Mouse (Mus musculus): ENCODE measurements around the gene Fat4.
A peak's percentile ranks its signal among the peaks of the same experiment; 100 is the strongest.

Fat4 gene

DNA sequence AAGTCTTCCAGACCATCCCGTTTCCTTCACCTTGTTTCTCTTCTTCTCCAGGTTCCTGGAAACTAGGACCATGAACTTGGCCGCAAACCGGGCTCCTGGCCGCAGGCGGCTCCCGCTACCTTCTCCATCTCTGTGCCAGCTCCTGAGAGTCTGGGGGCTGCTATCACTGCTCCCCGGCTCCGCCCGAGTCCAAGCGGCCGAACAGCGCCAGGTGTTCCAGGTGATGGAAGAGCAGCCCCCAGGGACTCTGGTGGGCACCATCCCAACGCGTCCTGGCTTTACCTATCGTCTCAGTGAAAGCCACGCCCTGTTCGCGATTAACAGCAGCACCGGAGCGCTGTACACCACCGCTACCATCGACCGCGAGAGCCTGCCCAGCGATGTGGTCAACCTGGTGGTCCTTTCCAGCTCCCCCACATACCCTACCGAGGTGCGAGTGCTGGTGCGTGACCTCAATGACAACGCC, at the start of gene Fat4:
TSS of gene Fat4 (plus strand) at position 51 of the 466 bp plus-strand sequence.
- no peak for DNase-seq (ENCODE audit: low spot score)

GRCm38 (mm10) chr3:38839438-38839837, 47.3 kb upstream of the Fat4 start:
- no peak for DNase-seq (ENCODE audit: low spot score)

DNA sequence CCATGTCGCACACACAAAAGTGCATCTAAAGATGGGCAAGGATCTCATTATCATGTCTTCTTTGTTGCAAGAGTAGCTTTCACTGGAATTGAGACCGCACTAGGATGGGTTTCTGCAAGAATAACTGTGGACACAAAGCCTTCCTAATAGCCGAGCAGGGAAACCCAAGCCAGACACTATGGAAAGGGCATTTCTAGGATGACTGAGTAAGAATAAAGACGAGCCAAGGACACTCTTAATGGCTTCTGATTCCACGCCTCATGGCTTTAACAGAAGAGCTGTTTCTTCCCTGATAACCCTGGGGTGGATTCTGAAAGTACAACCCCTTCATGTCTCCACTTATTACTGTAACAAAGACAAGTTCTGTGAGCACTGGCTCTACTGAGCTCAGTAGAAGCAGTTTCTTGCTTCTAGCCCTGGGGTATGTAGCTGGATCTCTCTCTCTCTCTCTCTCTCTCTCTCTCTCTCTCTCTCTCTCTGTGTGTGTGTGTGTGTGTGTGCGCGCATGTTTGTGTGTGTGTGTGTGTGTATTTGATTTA, 43.7 kb upstream of the Fat4 start:
- DNase-seq (ENCODE audit: low spot score) = no peak

DNA sequence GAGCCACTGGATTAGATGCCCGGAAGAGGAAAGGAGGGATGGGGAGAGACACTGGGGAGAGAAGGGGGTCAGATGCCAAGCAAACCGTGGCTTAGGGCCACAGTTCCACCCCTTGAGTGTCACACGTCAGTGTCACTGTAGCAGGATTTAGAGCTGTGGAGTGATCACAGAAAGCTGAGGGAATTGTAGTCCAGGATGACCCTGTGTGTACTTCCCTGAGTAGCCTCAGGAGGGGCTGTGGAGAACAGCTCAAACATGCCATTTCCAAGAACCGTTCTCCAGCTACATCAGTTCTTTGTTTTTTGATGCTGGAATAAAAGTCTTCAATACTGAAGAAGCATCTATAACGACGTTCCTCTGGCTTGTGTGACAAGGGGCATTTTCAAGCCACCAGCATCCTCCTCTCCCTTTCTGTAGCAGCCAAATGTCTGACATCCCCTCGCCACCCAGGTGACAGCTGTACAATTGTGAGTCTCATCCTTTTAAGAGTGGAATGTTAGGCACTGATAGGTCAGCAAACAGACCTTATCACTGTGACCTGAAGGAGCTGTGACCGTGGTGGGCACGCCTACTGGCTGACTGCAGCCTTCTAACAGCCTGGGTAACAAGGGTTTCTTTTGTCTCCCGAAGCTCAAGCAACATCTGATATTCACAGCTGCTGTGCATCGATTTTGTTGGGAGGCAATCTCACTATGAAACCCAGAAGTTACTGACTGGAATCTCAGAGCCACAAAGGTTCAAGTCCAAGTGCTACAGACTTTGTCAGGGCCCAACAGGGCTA, 39.9 kb upstream of the Fat4 start:
- DNase-seq (ENCODE audit: low spot score) = no peak

GRCm38 (mm10) chr3:38849077-38849476, 37.7 kb upstream of the Fat4 start:
- no peak for DNase-seq (ENCODE audit: low spot score)

DNA sequence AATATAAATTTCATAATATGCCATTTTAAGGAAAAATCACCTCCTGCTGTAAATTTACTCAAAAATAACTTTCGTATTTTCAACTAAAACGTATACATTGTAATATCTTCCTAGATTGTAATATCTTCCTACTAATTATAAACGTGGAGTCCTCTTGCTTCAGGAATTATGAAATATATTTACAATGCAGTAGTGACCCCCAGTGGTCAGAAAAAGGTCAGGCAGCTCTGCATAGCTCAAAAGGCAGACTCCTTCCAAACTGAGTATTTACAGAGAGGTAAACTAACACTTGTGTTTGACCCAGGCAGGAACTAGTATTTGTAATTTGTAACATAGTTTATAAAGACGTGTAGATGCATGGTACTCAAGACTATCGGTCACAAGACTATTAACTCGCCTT, 37.2 kb upstream of the Fat4 start:
- peak; percentile 64 for DNase-seq (ENCODE audit: low spot score)

- DNase-seq (ENCODE audit: low spot score) = no peak
These were observed 33.1 kb upstream of the Fat4 start for GRCm38 (mm10) chr3:38853650-38854049.

DNA sequence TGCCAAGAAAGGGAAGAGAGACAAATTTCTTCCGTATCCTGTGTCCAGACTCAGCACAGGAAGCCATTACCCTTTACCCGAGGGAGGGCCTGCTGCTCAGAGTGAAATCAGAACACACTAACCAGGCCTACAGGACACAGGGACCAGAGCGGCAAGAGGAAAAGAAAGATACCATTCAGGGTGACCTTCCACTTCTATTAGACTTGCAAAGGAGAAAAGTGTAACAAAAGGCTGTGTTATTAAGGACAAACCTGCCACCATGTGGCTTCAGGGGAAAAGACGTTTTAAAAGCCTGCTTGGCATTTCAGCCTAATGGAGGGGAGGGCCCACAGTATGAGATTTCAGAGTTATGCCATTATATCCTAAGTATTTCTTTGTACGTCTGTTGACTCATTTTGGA, 26.1 kb upstream of the Fat4 start:
- DNase-seq (ENCODE audit: low spot score) = no peak

GRCm38 (mm10) chr3:38871291-38871690, 15.4 kb upstream of the Fat4 start:
- DNase-seq (ENCODE audit: low spot score) = no peak

DNA sequence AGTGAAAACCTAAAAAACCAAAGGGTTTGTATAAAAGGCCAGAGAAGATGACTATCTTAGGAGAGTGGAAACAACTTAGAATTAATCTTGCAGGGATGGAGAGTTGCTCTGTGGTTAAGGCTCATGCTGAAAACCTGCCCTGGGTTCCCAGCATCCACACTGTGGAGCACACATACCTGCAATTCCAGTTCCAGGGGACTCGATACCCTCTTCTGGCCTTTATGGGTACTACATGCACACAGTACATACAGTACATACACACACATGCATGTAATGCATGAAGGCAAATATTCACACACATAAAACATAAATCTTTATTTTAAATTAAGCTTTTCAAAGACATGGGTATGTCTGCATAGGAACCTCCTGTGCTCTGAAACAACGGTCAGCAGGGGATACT, 10.9 kb upstream of the Fat4 start:
- no peak for DNase-seq (ENCODE audit: low spot score)

DNA sequence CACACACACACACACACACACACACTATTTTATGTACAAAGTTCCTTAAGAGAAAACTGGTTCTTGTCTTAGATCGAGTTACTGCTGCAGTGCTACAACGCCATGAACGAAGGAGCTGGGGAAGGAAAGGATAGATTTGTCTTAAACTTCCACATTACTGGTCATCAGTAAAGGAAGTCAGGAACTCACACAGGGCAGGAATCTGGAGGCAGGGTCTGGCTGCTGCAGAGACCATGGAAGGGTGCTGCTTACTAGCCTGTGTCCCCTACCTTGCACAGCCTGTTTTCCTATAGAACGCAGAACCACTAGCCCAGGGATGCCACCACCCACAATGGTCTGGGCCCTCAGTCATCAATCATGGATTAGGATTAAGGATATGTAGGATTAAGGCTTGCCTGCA, 10.0 kb upstream of the Fat4 start:
- no peak for DNase-seq (ENCODE audit: low spot score)

DNA sequence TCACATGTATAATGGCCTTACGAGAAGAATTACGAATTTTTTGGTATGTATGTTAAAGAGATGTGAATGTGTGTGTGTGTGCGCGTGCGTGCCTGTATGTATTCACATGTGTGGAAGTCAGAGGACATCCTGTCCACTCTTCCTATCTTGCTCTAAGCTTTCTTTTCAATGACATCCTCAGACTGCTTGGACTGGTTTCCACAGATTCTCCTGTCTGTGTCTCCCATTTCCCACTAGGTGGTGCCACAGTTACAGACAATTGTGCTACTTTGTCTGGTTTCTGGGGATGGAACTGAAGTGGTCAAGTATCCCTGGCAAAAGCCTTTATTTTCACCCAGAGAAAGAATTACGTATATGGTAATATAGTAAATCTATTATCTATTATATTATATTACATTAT, 4.0 kb upstream of the Fat4 start:
- DNase-seq (ENCODE audit: low spot score) = peak; percentile 57

DNA sequence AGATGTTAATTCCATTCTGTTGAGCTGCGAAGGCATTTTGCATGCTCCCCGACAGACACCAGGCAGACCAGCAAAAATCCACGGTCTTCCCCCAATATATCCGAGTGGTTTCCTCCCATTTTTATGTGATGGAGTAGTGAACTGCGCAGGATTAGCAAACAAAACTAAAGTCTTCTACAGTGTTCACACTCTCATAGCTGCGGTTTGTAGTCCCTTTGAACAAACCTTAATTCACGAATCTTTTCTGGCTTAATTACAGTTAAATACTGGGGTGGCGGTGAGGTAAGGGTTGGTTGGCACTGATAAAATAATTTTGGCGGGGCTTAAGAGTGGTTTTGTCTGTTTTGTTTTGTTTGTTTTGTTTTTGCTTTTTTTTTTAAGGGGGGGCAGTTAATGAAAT, 3.1 kb upstream of the Fat4 start:
- no peak for DNase-seq (ENCODE audit: low spot score)

- peak; percentile 89 for DNase-seq (ENCODE audit: low spot score)
These were observed 2.5 kb upstream of the Fat4 start for GRCm38 (mm10) chr3:38884276-38884675.

GRCm38 (mm10) chr3:38884919-38885418, 1.8 kb upstream of the Fat4 start:
- no peak for DNase-seq (ENCODE audit: low spot score)

GRCm38 (mm10) chr3:38885481-38886001, 1.2 kb upstream of the Fat4 start:
- DNase-seq (ENCODE audit: low spot score) = peak; percentile 69

- DNase-seq (ENCODE audit: low spot score) = no peak
These were observed 499 bp upstream of the Fat4 start for GRCm38 (mm10) chr3:38886061-38886821.

- DNase-seq (ENCODE audit: low spot score) = peak; percentile 55
These were observed 746 bp downstream of the Fat4 start for GRCm38 (mm10) chr3:38887381-38887991.

- peak; percentile 89 for DNase-seq (ENCODE audit: low spot score)
These were observed 1.4 kb downstream of the Fat4 start for GRCm38 (mm10) chr3:38888111-38888510.

DNA sequence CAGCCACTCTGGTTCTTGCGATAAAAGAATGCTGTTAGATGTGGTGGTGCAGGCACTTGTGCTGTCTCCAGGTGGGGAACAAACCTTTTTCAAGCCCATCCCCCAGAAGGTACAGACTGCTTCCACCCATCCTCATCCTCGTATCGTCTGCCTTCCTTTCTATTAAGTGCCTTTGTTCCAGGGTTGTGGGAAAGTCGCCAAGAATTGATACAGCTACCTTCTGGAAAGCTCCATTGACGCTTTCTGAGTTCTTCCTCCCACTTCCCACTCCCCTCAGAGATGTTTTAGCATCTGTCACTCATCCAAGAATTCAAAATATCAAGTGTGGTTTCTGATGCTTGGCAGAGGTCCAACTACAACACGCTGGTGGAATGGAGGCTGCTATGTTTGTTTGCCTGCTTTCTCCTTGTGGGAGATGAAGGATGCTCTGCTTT, 6.1 kb downstream of the Fat4 start:
- peak; percentile 32 for DNase-seq (ENCODE audit: low spot score)

DNA sequence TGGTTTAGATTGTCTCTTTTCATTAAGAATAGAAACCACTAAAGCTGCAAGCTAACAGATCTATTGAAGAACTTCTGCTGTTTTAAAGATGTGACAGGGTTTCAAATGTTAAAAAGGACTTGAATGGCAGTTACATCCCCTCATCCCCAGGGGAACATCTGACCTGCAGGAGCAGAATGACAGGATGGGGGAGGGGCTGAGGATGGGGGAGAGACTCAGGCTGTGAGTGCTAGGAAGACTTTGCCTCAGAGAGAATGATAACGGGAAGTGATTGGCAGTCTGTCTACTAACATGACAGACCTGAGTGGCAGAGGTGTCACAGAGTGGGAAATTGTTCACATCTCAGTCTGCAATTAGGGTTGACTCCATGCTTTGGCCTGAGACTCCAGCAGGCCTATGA, 14.1 kb downstream of the Fat4 start:
- no peak for DNase-seq (ENCODE audit: low spot score)

GRCm38 (mm10) chr3:38906832-38907231, 20.1 kb downstream of the Fat4 start:
- DNase-seq (ENCODE audit: low spot score) = no peak

Data from layer of hippocampus, adult 11-12 months (tissue).